Mouse (Mus musculus): Measurements from ENCODE around the gene Ppp1r12c.

DNA sequence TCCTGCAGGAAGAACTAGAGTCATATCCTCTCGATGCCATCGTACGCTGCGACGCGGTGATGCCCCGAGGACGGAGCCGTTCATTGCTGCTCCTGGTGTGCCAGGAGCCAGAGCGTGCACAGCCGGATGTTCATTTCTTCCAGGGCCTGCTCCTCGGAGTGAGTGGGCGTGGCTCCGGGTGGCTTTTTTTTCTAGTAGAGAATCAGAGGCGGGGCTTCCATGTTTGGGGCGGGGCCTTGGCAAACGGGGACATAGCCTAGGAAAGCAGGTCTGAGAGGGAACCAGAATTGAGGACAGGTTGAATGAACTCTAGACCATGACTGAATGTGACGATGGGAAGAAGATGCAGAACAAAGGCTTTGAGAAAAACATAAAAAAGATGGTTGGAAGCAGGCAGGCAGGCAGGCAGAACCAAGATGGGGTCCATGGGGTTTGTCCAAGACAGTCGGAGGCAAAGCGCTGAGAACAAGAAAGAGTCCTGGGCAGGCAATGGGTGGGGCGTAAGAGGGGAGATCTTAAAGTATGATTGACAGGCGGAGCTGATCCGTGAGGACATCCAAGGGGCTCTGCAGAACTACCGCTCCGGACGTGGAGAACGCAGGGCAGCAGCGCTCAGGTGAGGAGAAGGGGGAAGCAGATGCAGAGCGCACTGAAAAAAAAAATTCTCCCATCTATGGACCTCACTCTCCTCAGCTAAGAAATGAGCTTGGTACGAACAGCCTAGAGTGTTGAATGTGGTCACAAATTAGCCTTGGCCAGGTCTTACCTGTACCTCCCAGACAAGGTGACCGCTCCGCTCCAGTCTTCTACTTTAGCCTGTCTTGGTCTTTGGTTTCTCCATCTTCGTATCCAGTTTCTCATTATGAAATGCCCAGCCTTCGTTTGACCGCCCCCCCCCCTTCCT is 31.0 kb downstream of the Ppp1r12c start:
- no peak for TF ChIP-seq CTCF (conservative IDR thresholded peaks at IDR 0.05 in 1 of 2, IDR thresholded peaks at IDR 0.05 in 1 of 2; ENCODE audit: low read depth in 2 of 2, low read length in 2 of 2)
- TF ChIP-seq POLR2A (IDR thresholded peaks at IDR 0.05; ENCODE audit: low read depth, low read length): no peak
- TF ChIP-seq MAZ (IDR thresholded peaks at IDR 0.05; ENCODE audit: low read depth, low read length): no peak
- no peak for TF ChIP-seq TCF12 (IDR thresholded peaks at IDR 0.05; ENCODE audit: low read depth, low read length)
- TF ChIP-seq MAX (IDR thresholded peaks at IDR 0.05; ENCODE audit: low read length): no peak
- TF ChIP-seq MAFK (IDR thresholded peaks at IDR 0.05; ENCODE audit: insufficient replicate concordance, low read length): no peak
- TF ChIP-seq ZNF384 (IDR thresholded peaks at IDR 0.05; ENCODE audit: low read depth, low read length): no peak
- TF ChIP-seq ELF1 (IDR thresholded peaks at IDR 0.05; ENCODE audit: low read depth, low read length): no peak
- no peak for TF ChIP-seq NELFE (IDR thresholded peaks at IDR 0.05; ENCODE audit: low read depth, low read length)
